Mouse (Mus musculus) layer of hippocampus, postnatal 36 days (tissue): ENCODE results near the gene Ajuba. TPM values are rescaled to one million over a fixed set of nuclear protein-coding genes. Genes with fewer than 3 reads are reported as not detected.

Experiments
- DNase-seq, 2 experiments: peaks; one replicate each; pipeline ENCODE4 v3.0.0; 2022
- total RNA-seq, 2 experiments: library from RNA; stranded (reverse); gene quantifications; 2 replicates each; pipeline ENCODE4 v1.2.3; 2021

Gene Ajuba
- total RNA-seq, 2 experiments from 2014 or later = 0.95 to 1.5 TPM

DNA sequence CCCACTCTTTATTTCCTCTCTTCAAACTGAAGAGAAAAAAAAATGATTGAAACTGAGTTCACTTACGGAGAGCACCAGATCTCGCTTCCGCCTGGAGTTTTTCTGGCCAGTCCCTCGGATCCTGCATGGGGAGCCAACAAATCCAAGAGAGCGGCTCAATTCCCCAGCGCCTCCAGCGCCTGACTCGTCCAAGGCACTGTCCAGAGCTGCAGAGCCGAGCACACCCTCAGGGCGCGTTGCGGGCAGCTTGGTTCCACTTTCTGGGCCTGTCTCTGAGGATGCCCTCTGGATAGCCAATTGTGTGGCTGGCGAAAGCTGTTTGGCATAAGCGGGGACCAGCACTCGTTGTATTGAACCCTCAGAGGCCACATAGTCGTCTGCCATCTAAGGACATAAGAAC lies 13.7 kb upstream of the Ajuba start:
- no peak for DNase-seq

GRCm38 (mm10) chr14:54583681-54584338 lies 6.5 kb upstream of the Ajuba start:
- DNase-seq = no peak

- no peak for DNase-seq
These were observed 5.2 kb upstream of the Ajuba start for GRCm38 (mm10) chr14:54582536-54582935.

DNA sequence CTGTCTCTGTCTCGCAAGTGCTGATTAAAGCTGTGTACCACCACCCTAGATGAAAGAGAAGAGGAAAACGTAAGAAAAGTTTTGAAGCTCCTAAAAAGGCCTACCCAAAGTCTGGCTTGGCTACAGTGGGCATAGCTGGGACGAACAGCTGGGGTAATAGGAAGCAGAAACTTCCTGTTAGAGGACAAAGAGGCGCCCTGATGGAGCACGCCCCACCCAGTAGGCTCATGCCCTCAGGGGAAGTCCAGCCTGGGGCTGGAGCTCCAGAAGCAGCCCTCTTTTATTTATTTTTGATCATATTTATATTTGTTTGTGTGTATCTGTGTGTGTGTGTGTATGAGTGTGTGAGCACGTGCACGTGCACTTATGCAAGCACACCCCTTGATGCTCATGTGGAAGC lies 2.3 kb upstream of the Ajuba start:
- DNase-seq = no peak

DNA sequence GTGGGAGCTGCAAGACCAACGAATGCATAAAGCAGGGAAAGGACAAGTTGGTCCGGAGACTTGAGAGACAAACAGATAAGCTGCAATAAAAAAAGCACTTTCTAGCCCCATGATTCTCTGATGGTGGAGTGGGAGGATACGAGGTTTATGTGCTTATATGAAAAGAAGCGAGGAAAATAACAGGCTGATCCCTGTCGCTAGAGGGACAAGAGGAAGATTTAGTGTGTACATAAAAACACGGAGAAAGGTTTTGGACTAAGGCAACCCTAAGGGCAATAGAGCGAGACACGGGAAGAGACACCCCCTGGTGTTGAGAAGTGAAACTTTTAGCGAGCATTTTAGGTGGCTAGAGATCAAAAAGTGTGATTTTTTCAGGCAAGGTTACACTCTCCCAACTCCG lies 705 bp upstream of the Ajuba start:
- DNase-seq = no peak

DNA sequence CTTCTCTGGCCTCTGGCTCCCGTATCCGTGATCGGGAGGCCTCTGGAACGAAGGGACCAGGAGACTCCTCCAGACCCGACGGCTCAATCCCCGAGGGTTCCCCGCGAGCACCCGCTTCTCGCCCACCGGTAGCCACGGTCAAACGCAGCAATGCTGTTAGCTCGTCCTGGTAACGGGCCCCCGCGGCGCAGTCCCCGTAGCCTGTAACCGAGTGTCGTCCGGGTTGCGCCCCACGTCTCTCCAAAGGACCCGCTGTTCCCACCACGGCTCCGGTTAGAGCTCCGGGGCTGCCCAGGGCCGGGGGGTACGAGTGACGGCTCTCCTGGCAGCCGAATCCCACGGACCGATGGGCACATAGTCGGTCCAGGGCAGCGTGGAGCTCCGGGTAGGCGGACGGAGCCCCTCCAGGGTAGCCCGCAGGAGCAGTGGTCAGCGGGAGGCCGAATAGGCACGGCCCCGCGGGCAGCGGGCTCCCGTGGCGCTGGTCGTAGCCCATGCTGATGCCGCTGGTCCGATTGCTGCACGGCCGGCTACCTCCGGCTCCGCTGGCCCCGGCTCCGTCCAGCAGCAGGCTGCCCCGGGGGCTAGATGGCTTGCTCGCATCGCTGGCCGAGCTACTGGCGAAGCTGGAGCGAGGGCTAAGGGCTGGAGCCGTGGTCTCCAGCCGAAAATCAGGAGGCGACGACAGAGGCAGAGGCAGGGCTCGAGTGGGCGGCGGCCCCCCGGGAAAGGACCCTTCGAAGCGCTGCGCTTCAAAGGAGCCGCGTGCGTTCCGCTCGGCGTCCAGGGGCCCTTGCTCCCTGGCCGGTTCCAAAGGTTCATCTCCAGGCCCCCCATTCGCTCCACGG lies 893 bp downstream of the Ajuba start:
- no peak for DNase-seq

GRCm38 (mm10) chr14:54575631-54576030 lies 1.7 kb downstream of the Ajuba start:
- no peak for DNase-seq

DNA sequence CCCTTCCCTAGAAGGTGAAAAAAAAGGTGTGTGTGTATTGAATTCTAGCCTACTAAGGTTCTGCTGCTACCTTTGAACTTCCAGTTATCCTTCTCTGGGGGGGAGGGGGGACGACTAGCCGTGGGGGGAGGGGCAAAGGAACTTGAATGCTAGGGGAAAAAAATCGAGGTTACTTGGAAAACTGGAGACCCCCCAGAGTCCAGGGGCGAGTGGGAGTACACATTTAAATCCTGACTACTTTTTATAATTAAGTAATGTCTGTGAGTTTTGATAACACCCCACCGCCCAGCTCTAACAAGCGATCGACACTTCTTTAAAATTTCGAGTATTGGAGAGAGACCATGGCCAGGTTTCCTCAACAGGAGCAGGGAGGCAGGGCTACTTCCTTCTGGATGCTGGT lies 2.3 kb downstream of the Ajuba start:
- DNase-seq = no peak

GRCm38 (mm10) chr14:54574253-54574652 lies 3.1 kb downstream of the Ajuba start:
- no peak for DNase-seq

- DNase-seq = no peak
These were observed 4.3 kb downstream of the Ajuba start for GRCm38 (mm10) chr14:54572790-54573736.

DNA sequence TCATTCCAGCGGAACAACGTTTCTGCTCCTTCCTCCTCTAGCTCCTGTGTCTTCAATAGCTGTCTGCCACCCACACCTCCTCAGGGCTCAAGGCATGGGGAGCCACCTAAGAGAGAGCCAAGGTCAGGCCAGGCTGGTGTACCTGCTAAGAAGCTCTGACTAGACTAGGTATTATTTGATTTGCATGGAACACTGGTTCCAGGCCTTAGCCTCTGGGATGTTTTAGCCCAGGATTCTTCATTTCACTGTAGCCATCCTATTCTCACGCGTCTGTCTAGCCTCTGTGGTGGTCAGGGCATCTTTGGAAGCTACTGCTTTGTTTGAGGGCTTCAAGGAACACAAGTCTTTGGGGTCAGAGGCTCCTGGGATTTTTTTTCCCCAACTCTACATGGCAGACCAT lies 5.2 kb downstream of the Ajuba start:
- no peak for DNase-seq

GRCm38 (mm10) chr14:54569451-54570392 lies 7.6 kb downstream of the Ajuba start:
- DNase-seq = no peak

DNA sequence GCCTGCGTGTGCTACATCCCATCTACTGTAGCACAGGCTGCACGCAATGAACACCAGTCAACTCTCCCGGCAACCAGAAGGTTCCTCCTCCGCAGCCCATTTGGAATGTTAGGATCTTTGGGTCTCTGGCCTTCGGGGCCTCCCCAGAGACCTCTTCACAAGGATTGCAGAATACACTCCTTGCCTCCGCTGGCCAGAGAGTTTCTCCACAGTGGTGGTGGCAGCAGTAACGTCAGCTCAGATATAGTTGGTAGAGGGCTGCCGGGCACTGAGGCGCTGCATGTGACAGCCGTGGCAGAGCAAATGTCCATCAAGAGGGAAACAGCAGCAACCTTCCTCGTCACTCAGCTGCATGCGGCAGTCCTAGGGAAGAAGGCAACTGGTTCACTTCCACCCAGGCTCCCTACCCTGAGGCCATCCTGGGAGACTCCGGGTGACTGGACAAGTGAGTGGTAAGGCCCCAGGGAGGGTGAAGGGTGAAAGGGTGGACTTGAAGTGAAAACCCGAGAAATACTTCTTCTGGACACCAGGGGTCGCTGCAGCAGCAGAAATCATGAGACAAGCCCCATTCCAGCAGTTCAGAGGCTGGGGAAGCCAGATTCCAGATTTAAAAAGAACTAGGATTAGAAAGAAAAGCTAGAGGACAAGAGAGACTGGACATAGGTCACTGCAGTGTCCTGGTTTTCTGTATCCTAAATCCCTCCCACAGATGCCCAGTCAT lies 8.5 kb downstream of the Ajuba start:
- DNase-seq = peak; percentile 41 to 70

GRCm38 (mm10) chr14:54560527-54561242 lies 16.7 kb downstream of the Ajuba start:
- no peak for DNase-seq

- DNase-seq = no peak
These were observed 20.0 kb downstream of the Ajuba start for GRCm38 (mm10) chr14:54557330-54557729.

GRCm38 (mm10) chr14:54553975-54554769 lies 23.2 kb downstream of the Ajuba start, which contains the start of gene Haus4:
Gene Haus4 (minus strand): TSS chr14:54554616.
- peak; percentile 60 to 67 for DNase-seq

- no peak for DNase-seq
These were observed 23.8 kb downstream of the Ajuba start for GRCm38 (mm10) chr14:54553454-54553974.

DNA sequence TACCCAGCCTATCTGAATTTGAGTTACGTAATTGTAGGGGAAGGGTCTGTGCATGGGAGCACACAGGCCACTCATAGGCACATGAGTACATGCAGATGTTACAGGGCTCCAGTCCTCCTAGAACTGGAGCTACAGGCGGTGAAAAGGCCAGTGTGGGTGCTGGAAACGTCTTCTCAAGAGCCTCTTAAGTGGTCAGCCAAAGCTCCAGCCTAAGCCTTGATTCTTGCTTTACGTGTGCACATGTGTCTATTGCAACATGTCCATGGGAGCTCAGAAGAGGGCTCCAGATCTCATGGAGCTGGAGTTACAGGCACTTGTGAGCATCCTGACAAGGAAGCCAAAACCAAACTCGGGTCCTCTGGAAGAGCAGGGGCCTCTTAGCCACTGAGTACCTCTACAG lies 32.7 kb downstream of the Ajuba start:
- DNase-seq = no peak

GRCm38 (mm10) chr14:54540771-54541170 lies 36.6 kb downstream of the Ajuba start:
- no peak for DNase-seq
